Mouse (Mus musculus) G1E (cell line): ENCODE data around the gene Nptxr. TPM values are rescaled to one million over a fixed set of nuclear protein-coding genes. Genes with fewer than 3 reads are reported as not detected.

Source experiments
- ATAC-seq: 2 replicates; pipeline ENCODE4 v1.8.0; 2016; ENCODE audit warnings: mild to moderate bottlenecking; ENCODE audit not compliant: insufficient number of reproducible peaks, poor library complexity, low FRiP score, severe bottlenecking; ENCODE audit errors: extremely low read depth
- DNase-seq: peaks from one replicate; pipeline ENCODE4 v3.0.0; 2012; ENCODE audit warnings: low spot score
- H3K27me3 ChIP-seq: 2 replicates; pipeline ENCODE4 v1.6.1; 2012; ENCODE audit warnings: mild to moderate bottlenecking, low read length, inconsistent platforms; ENCODE audit not compliant: insufficient read depth
- H3K36me3 ChIP-seq: replicated peaks from 2 replicates; pipeline ENCODE3; 2012; ENCODE audit warnings: mild to moderate bottlenecking, inconsistent platforms
- H3K4me1 ChIP-seq: 2 replicates; pipeline ENCODE4 v1.6.1; 2012; ENCODE audit warnings: low read depth, low read length, inconsistent platforms, mixed read lengths; ENCODE audit not compliant: insufficient read depth
- H3K4me3 ChIP-seq: 2 replicates; pipeline ENCODE4 v1.5.1; 2012; ENCODE audit warnings: low read depth, mild to moderate bottlenecking, inconsistent platforms, low read length, moderate library complexity, mixed read lengths
- H3K9me3 ChIP-seq: replicated peaks from 2 replicates; pipeline ENCODE4 v1.6.1; 2012; ENCODE audit warnings: inconsistent platforms
- CTCF ChIP-seq: IDR thresholded peaks from 2 replicates; pipeline ENCODE4 v1.5.1; 2012; ENCODE audit warnings: low read depth, low read length, inconsistent platforms, mixed read lengths
- GATA1 ChIP-seq: IDR thresholded peaks from 2 replicates; pipeline ENCODE4 v1.6.1; 2012; ENCODE audit warnings: borderline replicate concordance, low read length, inconsistent platforms, mixed read lengths
- GATA2 ChIP-seq: IDR thresholded peaks from 2 replicates; pipeline ENCODE4 v1.6.1; 2012; ENCODE audit warnings: low read depth, low read length, inconsistent platforms, borderline replicate concordance
- POLR2AphosphoS5 ChIP-seq: IDR thresholded peaks from 2 replicates; pipeline ENCODE4 v1.6.1; 2012; ENCODE audit warnings: low read depth, low read length, inconsistent platforms; ENCODE audit not compliant: insufficient replicate concordance
- TAL1 ChIP-seq: conservative IDR thresholded peaks from 2 replicates; pipeline ENCODE4 v1.6.1; 2012; ENCODE audit warnings: low read depth, low read length, inconsistent platforms, mixed read lengths
- polyA plus RNA-seq: library from polyadenylated mRNA; stranded (reverse); fragments of >175 nt; gene quantifications from 2 replicates; pipeline ENCODE4 v1.2.3, GENCODE M21; 2012
- total RNA-seq, 2 experiments: library from RNA; stranded (forward) in 1 of 2; stranded (reverse) in 1 of 2; fragments of 200-1000 nt in 1 of 2; fragments of >200 nt in 1 of 2; fragmentation: Nextera tagmentation in 1 of 2; gene quantifications; 2 replicates each; pipeline ENCODE4 v1.2.3; 2014 to 2017

Nptxr gene
- total and polyA plus RNA-seq, 3 experiments: 0.01 to 0.05 TPM; not detected in 1

DNA sequence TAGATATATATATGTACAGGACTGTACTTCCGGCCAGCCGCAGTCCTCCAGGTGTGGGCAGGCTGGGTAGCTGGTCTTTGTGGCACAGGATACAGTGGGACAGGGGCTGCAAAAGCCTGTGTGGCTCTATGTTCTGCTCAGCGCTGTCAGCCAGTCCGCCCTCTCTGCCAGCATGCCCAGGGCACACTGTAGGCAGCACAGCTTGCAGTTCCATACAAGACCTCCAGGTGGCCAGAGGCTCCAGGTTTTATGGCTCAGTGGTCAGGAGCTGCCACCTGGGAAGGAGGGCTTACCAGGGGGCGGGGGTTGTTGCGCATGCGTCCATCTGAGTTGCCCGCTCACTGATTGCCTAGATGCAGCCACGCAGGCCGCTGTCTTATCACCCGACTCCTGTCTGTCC, 56.6 kb downstream of the Nptxr start:
- H3K4me1 ChIP-seq: peaks cover 9% of the 10 kb centered on the region
- peaks cover 41% of the 10 kb centered on the region for H3K27me3 ChIP-seq
- no peaks in the 10 kb centered on the region for H3K9me3 ChIP-seq
- no peak overlapping the region for H3K4me3 ChIP-seq
- ATAC-seq (no peak), DNase-seq (no peak)
- no peak for TF ChIP-seq TAL1
- TF ChIP-seq CTCF: peak; percentile 54
- H3K36me3 ChIP-seq: no peaks in the 10 kb centered on the region

DNA sequence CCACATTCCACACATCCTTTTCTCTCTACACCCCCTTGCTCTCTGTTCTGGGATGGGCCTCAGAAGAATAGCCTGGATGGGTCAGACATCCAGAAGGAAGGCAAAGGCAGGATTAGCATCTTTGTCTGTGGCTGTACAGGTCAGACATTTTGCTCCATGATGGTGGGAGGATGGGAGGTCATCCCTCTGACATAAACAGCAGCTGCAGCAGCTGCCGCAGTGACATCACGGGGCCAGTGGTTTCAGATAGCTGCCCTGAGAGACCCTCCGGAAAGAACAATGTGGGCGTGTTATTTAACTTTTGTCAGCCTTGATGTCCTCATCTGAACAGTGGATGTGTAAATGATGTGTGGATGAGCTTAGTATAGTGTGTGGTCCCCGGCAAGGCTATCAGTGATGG, 58.7 kb downstream of the Nptxr start:
- TF ChIP-seq TAL1 (no peak), CTCF (no peak), GATA1 (no peak), POLR2AphosphoS5 (no peak), GATA2 (no peak)
- ATAC-seq: no peak
- Histone ChIP-seq H3K4me3 (no peak overlapping the region), H3K9me3 (no peaks in the 10 kb centered on the region), H3K4me1 (peaks cover 22% of the 10 kb centered on the region), H3K27me3 (peaks cover 32% of the 10 kb centered on the region), H3K36me3 (no peaks in the 10 kb centered on the region)
- DNase-seq: no peak

DNA sequence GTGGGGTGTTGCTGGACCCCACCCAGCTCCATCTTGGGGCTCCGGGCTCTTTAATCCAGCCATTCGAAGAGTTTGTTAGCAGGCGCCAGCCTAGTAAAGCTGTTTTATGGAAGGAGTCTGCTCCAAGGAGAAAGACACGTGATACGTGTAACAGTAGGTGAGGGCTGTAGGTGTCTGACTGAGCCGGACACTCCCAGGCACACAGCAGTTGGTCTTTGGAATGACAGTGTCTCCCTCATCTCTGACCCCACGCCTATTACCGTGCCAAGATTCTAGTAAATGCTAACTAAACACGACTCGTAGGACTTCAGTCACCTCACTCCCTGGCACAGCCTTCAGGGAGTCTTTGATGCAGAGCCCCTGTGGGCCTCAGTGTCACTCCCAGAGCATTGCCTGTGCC, 59.3 kb downstream of the Nptxr start:
- Histone ChIP-seq H3K36me3 (peaks cover 2% of the 10 kb centered on the region), H3K4me3 (no peak overlapping the region), H3K27me3 (peaks cover 31% of the 10 kb centered on the region), H3K4me1 (peaks cover 28% of the 10 kb centered on the region), H3K9me3 (no peaks in the 10 kb centered on the region)
- no peak for ATAC-seq
- DNase-seq: no peak
- TF ChIP-seq CTCF: no peak
- no peak for TF ChIP-seq POLR2AphosphoS5
- no peak for TF ChIP-seq TAL1
- no peak for TF ChIP-seq GATA2

DNA sequence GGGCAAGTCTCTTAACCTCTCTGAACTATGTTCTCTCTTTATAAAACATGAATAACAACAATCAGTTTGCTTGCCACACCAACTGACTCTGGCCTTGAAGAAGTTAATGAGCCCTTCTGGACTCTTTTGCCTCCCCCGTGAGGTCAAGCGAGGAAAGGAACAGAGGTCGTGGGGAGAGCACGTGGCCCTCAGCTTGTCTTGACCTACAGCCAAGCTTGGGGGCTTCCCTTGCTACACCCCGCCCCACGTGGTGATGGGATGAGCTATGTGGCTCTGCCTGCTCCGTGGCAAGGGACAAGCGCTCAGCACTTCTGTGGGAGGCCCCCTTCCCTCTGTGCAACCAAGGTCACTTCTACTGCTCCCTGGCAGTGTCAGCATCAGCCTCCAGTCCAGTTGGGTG, 59.8 kb downstream of the Nptxr start:
- no peak overlapping the region for H3K4me3 ChIP-seq
- H3K9me3 ChIP-seq: no peaks in the 10 kb centered on the region
- peaks cover 30% of the 10 kb centered on the region for H3K4me1 ChIP-seq
- peaks cover 6% of the 10 kb centered on the region for H3K36me3 ChIP-seq
- TF ChIP-seq POLR2AphosphoS5: no peak
- no peak for TF ChIP-seq GATA2
- TF ChIP-seq GATA1: no peak
- no peak for TF ChIP-seq TAL1
- TF ChIP-seq CTCF: no peak
- DNase-seq: no peak
- ATAC-seq: no peak
- peaks cover 28% of the 10 kb centered on the region for H3K27me3 ChIP-seq

DNA sequence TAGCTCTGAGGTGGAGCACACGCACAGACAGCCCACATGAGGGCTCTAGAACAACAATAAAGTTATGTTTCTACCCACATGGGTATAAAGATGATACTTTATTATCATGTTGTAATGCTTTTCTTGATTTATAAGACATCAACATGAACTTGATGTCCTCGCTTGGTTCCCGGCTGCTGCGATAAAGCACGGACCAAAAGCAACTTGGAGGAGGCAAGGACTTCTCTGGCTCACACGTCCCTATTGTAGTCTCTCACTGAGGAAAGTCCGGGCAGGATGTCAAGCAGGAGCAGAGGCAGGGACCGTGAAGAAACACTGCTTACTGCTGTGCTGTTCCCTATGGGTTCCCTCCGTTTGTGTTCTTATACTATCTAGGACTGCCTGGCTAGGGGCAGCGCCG, 60.6 kb downstream of the Nptxr start:
- H3K9me3 ChIP-seq: no peaks in the 10 kb centered on the region
- no peak for DNase-seq
- no peak for ATAC-seq
- no peak for TF ChIP-seq CTCF
- TF ChIP-seq GATA1: no peak
- TF ChIP-seq GATA2: no peak
- TF ChIP-seq POLR2AphosphoS5: no peak
- TF ChIP-seq TAL1: no peak
- H3K4me3 ChIP-seq: no peak overlapping the region
- H3K27me3 ChIP-seq: peaks cover 23% of the 10 kb centered on the region
- peaks cover 13% of the 10 kb centered on the region for H3K36me3 ChIP-seq
- peaks cover 37% of the 10 kb centered on the region for H3K4me1 ChIP-seq

DNA sequence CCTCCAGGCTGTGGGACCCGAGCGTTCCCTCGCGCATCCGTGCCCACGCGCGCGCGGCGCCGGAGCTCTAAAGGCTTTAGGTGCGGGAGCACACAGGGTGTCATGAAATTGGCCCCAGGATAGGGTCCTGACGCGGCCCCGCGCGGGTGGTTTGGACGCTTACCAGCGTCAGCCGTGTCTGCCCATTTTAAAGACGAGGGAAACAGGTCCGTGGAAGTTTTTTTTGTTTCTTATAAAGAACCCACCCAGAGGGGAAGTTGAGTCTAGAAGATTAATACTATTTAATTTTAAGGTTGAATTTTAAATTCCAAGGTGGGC, 61.9 kb downstream of the Nptxr start:
- Histone ChIP-seq H3K4me1 (peaks cover 39% of the 10 kb centered on the region), H3K9me3 (no peaks in the 10 kb centered on the region), H3K36me3 (peaks cover 27% of the 10 kb centered on the region), H3K27me3 (peaks cover 12% of the 10 kb centered on the region), H3K4me3 (peak overlapping the region; percentile 87)
- ATAC-seq (no peak), DNase-seq (no peak)
- no peak for TF ChIP-seq GATA1
- no peak for TF ChIP-seq CTCF
- TF ChIP-seq TAL1: no peak
- TF ChIP-seq GATA2: no peak
- TF ChIP-seq POLR2AphosphoS5: no peak

DNA sequence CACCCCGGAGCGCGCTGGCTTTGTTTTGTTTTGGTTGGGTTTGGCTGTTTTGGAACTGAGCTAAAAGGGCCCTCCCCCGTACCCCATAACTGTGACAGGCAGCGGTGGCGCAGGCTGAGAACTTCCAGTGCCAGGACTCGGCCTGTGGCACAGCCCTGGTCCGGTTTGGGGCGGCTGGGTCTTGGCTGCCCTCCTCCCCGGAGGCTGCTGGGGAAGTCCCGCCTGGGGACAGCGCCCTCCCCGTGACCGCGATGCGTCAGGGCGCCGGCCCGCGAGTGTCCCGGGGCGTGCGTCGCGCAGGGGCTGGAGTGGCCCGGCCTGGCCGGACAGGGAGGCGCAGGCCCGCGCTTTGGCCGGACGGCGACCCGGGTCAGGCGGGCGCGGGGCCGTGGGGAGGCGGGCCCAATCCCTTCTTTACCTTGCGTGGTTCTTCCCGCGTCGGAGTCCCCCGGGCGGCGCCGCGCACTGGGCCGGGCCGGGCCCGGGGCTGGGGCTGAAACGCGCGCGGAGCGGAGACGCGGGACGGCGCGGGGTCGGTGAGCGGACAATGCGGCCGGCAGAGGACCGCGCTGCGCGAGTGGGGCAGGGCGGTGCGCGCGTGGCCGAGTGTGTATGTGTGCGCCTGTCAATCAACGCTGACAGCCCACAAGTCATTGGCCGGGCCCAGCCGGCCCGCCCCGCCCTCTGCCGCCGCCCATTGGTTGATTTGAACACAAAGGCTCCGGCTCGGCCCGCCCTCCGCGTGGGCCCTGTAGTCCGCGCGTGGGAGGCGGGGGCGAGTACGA, 62.5 kb downstream of the Nptxr start, which contains the start of gene Sun2:
TSS of gene Sun2 (minus strand) at position 616 of the 785 bp plus-strand sequence.
- DNase-seq (peak; percentile 96), ATAC-seq (peak; percentile 60)
- Histone ChIP-seq H3K4me3 (peak within 1 kb of the TSS; percentile 87), H3K36me3 (peaks cover 32% of the 10 kb centered on the region), H3K27me3 (peaks cover 12% of the 10 kb centered on the region), H3K4me1 (peaks cover 39% of the 10 kb centered on the region), H3K9me3 (no peaks in the 10 kb centered on the region)
- no peak for TF ChIP-seq TAL1
- TF ChIP-seq CTCF: no peak
- TF ChIP-seq POLR2AphosphoS5: no peak
- no peak for TF ChIP-seq GATA2
- no peak for TF ChIP-seq GATA1
